Mouse (Mus musculus) megakaryocyte, embryonic 14.5 days (primary cell): ENCODE data around the gene Ptgs2. TPM values are rescaled to one million over a fixed set of nuclear protein-coding genes. Genes with fewer than 3 reads are reported as not detected.
A peak's percentile ranks its signal among the peaks of the same experiment; 100 is the strongest.

Source experiments
- H3K27me3 ChIP-seq: replicated peaks from 2 replicates; pipeline ENCODE3; 2012; ENCODE audit warnings: inconsistent platforms
- H3K36me3 ChIP-seq: replicated peaks from 2 replicates; pipeline ENCODE3; 2012; ENCODE audit warnings: low read length, inconsistent platforms, mixed read lengths
- H3K4me1 ChIP-seq: 2 replicates; pipeline ENCODE4 v1.6.1; 2012; ENCODE audit warnings: inconsistent platforms
- H3K4me3 ChIP-seq: replicated peaks from 2 replicates; pipeline ENCODE3; 2012; ENCODE audit warnings: moderate library complexity, mild to moderate bottlenecking, inconsistent platforms
- H3K9me3 ChIP-seq: 2 replicates; pipeline ENCODE4 v1.6.1; 2012; ENCODE audit warnings: inconsistent platforms
- FLI1 ChIP-seq: IDR thresholded peaks from 2 replicates; pipeline ENCODE4 v1.6.1; 2012; ENCODE audit warnings: low read length, inconsistent platforms, mixed read lengths
- GATA1 ChIP-seq: IDR thresholded peaks from 3 replicates; pipeline ENCODE4 v1.6.1; 2012; ENCODE audit warnings: mixed read lengths, low read length, inconsistent platforms, borderline replicate concordance
- polyA plus RNA-seq: library from polyadenylated mRNA; stranded (reverse); fragments of >175 nt; gene quantifications from 2 replicates; pipeline ENCODE4 v1.2.3, GENCODE M21; 2012; ENCODE audit warnings: low replicate concordance; ENCODE audit not compliant: insufficient read depth

The Ptgs2 gene
- polyA plus RNA-seq, result 0.07 TPM in 1 of 2 replicates, not detected in the other

GRCm38 (mm10) chr1:150099790-150100333, at the start of gene Ptgs2:
Gene Ptgs2, plus strand, starts transcription at chr1:150100031.
- no peaks in the 10 kb centered on the region for H3K9me3 ChIP-seq
- TF ChIP-seq GATA1 (no peak), FLI1 (no peak)
- H3K27me3 ChIP-seq, result peaks cover 2% of the 10 kb centered on the region
- H3K4me3 ChIP-seq, result peak within 1 kb of the TSS; percentile 92
- H3K4me1 ChIP-seq, result peaks cover 15% of the 10 kb centered on the region
- H3K36me3 ChIP-seq, result no peaks in the 10 kb centered on the region

GRCm38 (mm10) chr1:150050256-150050655, 49.6 kb upstream of the Ptgs2 start:
- H3K4me1 ChIP-seq, result no peaks in the 10 kb centered on the region
- H3K27me3 ChIP-seq, result no peaks in the 10 kb centered on the region
- no peak overlapping the region for H3K4me3 ChIP-seq
- H3K9me3 ChIP-seq, result no peaks in the 10 kb centered on the region
- no peaks in the 10 kb centered on the region for H3K36me3 ChIP-seq
- no peak for TF ChIP-seq GATA1
- TF ChIP-seq FLI1, result no peak

- no peak overlapping the region for H3K4me3 ChIP-seq
- TF ChIP-seq GATA1 (no peak), FLI1 (no peak)
Measured at GRCm38 (mm10) chr1:150065684-150066083, 34.1 kb upstream of the Ptgs2 start.

GRCm38 (mm10) chr1:150072880-150073279, 27.0 kb upstream of the Ptgs2 start:
- TF ChIP-seq FLI1 (no peak), GATA1 (no peak)
- H3K4me3 ChIP-seq, result no peak overlapping the region

More at GRCm38 (mm10) chr1:150065684-150066083, 34.1 kb upstream of the Ptgs2 start:
- no peaks in the 10 kb centered on the region for H3K9me3 ChIP-seq
- H3K27me3 ChIP-seq, result no peaks in the 10 kb centered on the region
- peaks cover 6% of the 10 kb centered on the region; the same call in 1 of the 2 replicates for H3K4me1 ChIP-seq
- no peaks in the 10 kb centered on the region for H3K36me3 ChIP-seq

GRCm38 (mm10) chr1:150074609-150075008, 25.2 kb upstream of the Ptgs2 start:
- no peaks in the 10 kb centered on the region for H3K27me3 ChIP-seq
- no peaks in the 10 kb centered on the region; the same call in 1 of the 2 replicates for H3K9me3 ChIP-seq
- TF ChIP-seq GATA1 (no peak), FLI1 (no peak)
- H3K36me3 ChIP-seq, result no peaks in the 10 kb centered on the region
- H3K4me1 ChIP-seq, result peaks cover 22% of the 10 kb centered on the region
- no peak overlapping the region for H3K4me3 ChIP-seq

More at GRCm38 (mm10) chr1:150072880-150073279, 27.0 kb upstream of the Ptgs2 start:
- no peaks in the 10 kb centered on the region; the same call in 1 of the 2 replicates for H3K9me3 ChIP-seq
- no peaks in the 10 kb centered on the region for H3K27me3 ChIP-seq
- peaks cover 25% of the 10 kb centered on the region for H3K4me1 ChIP-seq
- H3K36me3 ChIP-seq, result no peaks in the 10 kb centered on the region

- TF ChIP-seq GATA1, result no peak
- no peak for TF ChIP-seq FLI1
Measured at GRCm38 (mm10) chr1:150089040-150089692, 10.7 kb upstream of the Ptgs2 start.

GRCm38 (mm10) chr1:150090229-150090628, 9.6 kb upstream of the Ptgs2 start:
- TF ChIP-seq FLI1 (no peak), GATA1 (no peak)
- Histone ChIP-seq H3K27me3 (no peaks in the 10 kb centered on the region), H3K4me3 (no peak overlapping the region), H3K36me3 (no peaks in the 10 kb centered on the region), H3K9me3 (peaks cover 7% of the 10 kb centered on the region), H3K4me1 (no peaks in the 10 kb centered on the region)

More at GRCm38 (mm10) chr1:150089040-150089692, 10.7 kb upstream of the Ptgs2 start:
- Histone ChIP-seq H3K36me3 (no peaks in the 10 kb centered on the region), H3K9me3 (peaks cover 7% of the 10 kb centered on the region), H3K4me3 (no peak overlapping the region), H3K4me1 (no peaks in the 10 kb centered on the region), H3K27me3 (no peaks in the 10 kb centered on the region)

- H3K27me3 ChIP-seq, result peaks cover 2% of the 10 kb centered on the region
- no peaks in the 10 kb centered on the region for H3K36me3 ChIP-seq
- peaks cover 12% of the 10 kb centered on the region for H3K4me1 ChIP-seq
- H3K9me3 ChIP-seq, result peaks cover 7% of the 10 kb centered on the region
- TF ChIP-seq FLI1 (no peak), GATA1 (no peak)
- no peak overlapping the region for H3K4me3 ChIP-seq
Measured at GRCm38 (mm10) chr1:150097036-150097435, 2.8 kb upstream of the Ptgs2 start.

- H3K27me3 ChIP-seq, result peaks cover 2% of the 10 kb centered on the region
Measured at GRCm38 (mm10) chr1:150097721-150098120, 2.1 kb upstream of the Ptgs2 start.

GRCm38 (mm10) chr1:150099374-150099773, 457 bp upstream of the Ptgs2 start:
- no peaks in the 10 kb centered on the region for H3K36me3 ChIP-seq
- H3K9me3 ChIP-seq, result no peaks in the 10 kb centered on the region
- H3K4me1 ChIP-seq, result peaks cover 14% of the 10 kb centered on the region
- peaks cover 2% of the 10 kb centered on the region for H3K27me3 ChIP-seq
- H3K4me3 ChIP-seq, result peak overlapping the region; percentile 92
- TF ChIP-seq GATA1, result no peak
- TF ChIP-seq FLI1, result no peak

More at GRCm38 (mm10) chr1:150097721-150098120, 2.1 kb upstream of the Ptgs2 start:
- Histone ChIP-seq H3K9me3 (peaks cover 5% of the 10 kb centered on the region), H3K4me3 (no peak overlapping the region), H3K36me3 (no peaks in the 10 kb centered on the region), H3K4me1 (peaks cover 12% of the 10 kb centered on the region)
- TF ChIP-seq FLI1 (no peak), GATA1 (no peak)
